Mouse (Mus musculus): ENCODE results near the gene Foxf1.

The Foxf1 gene

DNA sequence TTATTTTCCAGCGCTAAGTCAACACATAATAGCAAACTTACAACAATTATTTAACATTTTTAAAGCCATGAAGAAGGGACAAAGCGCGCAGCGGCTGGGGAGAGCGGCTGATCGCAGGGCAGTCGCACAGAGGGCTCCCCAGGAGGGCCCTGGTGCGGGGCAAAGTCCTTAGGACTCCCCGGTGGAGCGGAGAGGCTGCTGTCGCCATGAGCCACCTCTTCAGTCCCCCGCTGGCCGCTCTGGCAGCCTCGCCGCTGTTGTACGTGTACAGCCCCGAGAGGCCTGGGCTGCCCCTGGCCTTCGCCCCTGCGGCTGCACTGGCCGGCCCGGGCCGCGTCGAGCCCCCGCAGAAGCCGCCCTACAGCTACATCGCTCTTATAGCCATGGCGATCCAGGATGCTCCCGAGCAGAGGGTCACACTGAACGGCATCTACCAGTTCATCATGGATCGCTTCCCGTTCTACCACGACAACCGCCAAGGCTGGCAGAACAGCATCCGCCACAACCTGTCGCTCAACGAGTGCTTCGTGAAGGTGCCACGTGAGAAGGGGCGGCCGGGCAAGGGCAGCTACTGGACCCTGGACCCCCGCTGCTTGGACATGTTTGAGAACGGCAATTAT, 43.7 kb downstream of the Foxf1 start, which contains the start of gene Foxl1:
TSS of gene Foxl1 (plus strand) at position 185 of the 620 bp plus-strand sequence.
- in situ Hi-C loops (cut with MboI, MseI) = loop anchor here (10.0 kb wide), 1 partner anchor 1397 kb away; no protein-coding TSS in a partner anchor

DNA sequence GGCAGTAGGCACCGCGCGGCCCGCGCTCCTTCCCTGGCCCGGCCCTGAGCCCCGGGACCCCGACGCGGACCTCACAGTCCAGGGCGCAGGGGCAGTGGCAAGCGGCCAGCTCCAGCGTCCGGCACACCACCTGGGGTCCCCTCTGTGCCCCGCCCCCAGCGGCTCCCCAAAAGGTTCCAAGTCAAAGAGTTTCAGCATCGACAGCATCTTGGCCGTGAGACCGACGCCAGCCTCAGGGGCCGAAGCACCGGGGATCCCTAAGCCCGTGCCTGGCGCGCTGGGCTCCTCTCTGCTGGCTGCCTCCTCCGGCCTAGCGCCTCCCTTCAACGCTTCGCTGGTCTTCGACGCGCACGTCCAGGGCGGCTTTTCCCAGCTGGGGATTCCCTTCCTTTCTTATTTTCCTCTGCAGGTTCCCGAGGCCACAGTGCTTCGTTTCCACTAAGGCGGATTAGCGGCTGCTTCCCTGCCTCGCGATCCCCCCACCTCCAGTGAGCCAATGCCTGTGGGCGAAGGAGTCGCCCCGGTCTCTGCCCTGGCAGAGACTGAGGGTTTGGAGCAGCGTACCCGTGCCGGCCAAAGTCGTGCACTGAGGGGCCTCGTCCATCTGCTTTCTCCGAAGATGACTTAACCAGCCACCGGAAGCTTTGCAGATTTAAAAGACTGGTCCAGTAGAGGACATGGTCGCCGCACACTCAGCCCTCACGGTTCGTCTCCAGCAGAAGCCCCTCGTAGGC, 44.5 kb downstream of the Foxf1 start:
- in situ Hi-C loops (cut with MboI, MseI) = loop anchor here (10.0 kb wide), 1 partner anchor 1396 kb away; no protein-coding TSS in a partner anchor

- in situ Hi-C loops (cut with MboI, MseI) = loop anchor here (10.0 kb wide), 1 partner anchor 1395 kb away; no protein-coding TSS in a partner anchor
Observed at GRCm38 (mm10) chr8:121129265-121129940, 45.2 kb downstream of the Foxf1 start.

DNA sequence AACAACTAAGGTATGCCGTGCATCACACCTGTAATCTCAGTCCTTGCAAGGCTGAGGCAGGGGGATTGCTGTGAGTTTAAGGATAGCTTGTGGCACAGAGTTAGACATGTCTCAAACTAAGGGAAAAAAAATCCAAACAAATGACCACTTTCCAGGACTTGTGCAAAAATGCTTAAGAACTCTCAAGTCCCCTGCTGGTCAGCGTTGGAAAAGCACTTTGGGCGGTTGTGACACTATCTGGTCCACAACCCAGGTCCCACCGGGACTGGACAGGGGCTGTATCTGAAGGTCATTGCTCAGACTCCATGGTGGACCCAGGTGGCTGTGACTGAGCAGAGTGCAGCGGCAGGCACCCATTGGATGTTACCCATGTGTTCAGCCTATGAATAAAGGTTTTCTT, 46.3 kb downstream of the Foxf1 start:
- in situ Hi-C loops (cut with MboI, MseI) = no loop called here

- in situ Hi-C loops (cut with MboI, MseI) = no loop called here
Observed at GRCm38 (mm10) chr8:121132961-121133513, 48.9 kb downstream of the Foxf1 start.

- in situ Hi-C loops (cut with MboI, MseI) = no loop called here
Observed at GRCm38 (mm10) chr8:121134102-121134501, 49.9 kb downstream of the Foxf1 start.

DNA sequence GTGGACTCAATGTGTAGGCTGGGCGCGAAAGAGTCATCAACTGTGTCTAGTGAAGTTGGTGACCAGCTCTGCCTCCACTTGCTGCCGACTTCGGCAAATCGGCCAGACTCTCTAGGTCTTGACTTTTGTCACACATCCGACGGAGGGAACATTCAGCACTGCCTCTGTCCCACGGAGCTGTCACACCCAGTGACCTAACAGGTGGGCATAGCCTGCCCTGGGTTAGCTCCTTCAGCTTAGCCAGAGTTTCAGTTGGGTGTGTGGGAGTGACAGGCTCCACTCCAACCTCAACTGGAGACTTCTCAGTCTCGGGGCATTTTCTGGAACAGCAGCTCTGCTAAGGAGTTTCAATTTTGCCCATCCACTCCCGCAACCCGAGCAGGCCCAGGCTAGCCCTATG, 50.3 kb downstream of the Foxf1 start:
- in situ Hi-C loops (cut with MboI, MseI) = no loop called here

DNA sequence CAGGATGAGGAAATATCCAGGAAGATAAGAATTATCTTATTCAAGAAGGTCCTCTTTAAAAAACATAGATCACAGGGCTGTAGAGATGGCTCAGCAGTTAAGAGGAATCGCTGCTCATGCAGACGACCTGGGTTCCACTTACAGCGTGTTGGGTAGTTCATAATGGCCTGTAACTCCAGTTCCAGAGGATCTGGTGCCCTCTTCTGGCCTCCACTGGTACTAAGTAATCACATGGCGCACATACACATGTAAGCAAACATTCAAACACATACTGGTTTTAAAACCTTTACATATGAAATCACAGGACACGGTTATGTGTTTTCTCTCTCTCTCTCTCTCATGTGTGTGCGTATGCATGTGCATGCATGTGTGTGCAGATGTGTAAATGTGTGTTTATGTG, 52.7 kb downstream of the Foxf1 start:
- in situ Hi-C loops (cut with MboI, MseI) = no loop called here

Data from T-helper 2 cell (primary cell).